Mouse (Mus musculus): ENCODE data around the gene Olfr1340.

Gene Olfr1340

GRCm38 (mm10) chr4:118719838-118720237 is at the start of gene Olfr1340:
Gene Olfr1340, plus strand, starts transcription at chr4:118720138.
- DNase-seq (ENCODE audit: low spot score in 2 of 2): no peak

- DNase-seq (ENCODE audit: low spot score in 2 of 2): no peak
Observed at GRCm38 (mm10) chr4:118687086-118687485, 32.9 kb upstream of the Olfr1340 start.

DNA sequence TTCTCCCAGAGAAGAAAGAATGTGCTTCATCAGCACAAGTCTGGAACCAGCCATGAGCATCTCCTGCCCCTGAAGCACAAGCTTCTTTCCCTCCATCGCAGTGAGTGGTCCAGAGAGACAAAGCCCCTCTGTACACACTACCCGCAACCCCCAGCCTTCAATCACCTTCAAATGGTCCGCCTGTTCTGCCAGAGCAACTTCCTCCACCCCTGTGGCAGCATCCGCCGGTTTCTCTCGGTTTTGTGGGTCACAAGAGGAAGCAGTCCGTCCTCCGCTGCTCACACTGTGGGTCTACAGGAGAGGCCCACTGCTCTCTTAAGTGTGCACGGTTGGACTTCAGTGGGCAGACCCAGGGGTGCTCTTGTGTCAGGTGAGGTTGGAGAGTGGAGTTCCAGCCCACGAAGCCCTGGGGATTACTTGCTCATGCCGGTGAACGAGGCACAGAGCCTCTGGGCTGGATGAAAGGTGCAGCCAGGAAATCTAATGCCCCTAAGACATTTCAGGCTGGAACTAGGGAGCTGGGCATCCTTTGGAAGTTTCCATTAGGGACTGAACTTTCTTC is 27.4 kb upstream of the Olfr1340 start, which contains the start of gene Olfr1342:
Olfr1342 (minus strand) TSS at position 345 of the 562 bp plus-strand sequence.
- DNase-seq (ENCODE audit: low spot score in 2 of 2): no peak

- no peak for DNase-seq (ENCODE audit: low spot score in 2 of 2)
Observed at GRCm38 (mm10) chr4:118693812-118694211, 26.1 kb upstream of the Olfr1340 start.

GRCm38 (mm10) chr4:118703223-118703622 is 16.7 kb upstream of the Olfr1340 start, which contains the start of gene Olfr1341:
Gene Olfr1341, plus strand, starts transcription at chr4:118703523.
- no peak for DNase-seq (ENCODE audit: low spot score in 2 of 2)

DNA sequence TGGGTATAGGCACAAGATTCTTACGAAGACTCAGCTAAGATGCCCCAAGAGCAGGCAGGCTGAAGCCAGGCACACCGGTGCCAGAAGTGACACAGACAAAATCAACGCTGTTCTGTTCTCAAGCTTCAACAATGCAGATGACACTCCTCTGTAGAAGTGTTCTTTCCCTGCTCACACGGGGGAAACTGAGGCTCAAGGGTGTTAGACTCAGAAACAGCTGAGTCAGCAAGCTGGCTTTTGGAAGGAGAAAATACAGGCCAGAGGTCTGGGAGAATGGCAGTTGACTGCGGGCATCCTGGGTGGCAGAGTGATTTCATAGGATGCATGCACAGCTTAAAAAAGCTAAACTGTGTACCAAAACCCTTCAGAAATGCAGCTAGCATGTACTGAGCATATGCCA is 11.9 kb upstream of the Olfr1340 start:
- no peak for DNase-seq (ENCODE audit: low spot score in 2 of 2)

DNA sequence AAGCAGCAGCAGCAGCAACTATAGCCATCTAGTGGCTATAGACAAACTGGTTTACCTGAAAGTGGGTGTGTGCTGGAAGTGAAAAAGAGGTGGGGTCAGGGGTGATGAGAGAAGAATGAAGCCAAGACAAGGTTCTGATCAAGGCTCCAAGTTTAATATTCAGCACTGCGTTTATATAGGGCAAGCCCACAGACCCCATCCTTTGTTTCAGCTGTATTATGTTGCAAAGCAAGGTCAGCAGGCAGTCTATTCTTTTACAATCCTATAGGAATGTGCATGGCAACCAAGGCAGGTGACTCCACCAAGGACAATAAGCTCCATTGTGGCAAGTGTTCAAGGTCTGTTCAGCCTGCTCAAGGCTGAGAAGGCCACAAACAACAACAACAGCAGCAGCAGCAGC is 8.3 kb upstream of the Olfr1340 start:
- DNase-seq (ENCODE audit: low spot score in 2 of 2): no peak

GRCm38 (mm10) chr4:118721742-118722483 is 2.0 kb downstream of the Olfr1340 start:
- DNase-seq (ENCODE audit: low spot score in 2 of 2): no peak

DNA sequence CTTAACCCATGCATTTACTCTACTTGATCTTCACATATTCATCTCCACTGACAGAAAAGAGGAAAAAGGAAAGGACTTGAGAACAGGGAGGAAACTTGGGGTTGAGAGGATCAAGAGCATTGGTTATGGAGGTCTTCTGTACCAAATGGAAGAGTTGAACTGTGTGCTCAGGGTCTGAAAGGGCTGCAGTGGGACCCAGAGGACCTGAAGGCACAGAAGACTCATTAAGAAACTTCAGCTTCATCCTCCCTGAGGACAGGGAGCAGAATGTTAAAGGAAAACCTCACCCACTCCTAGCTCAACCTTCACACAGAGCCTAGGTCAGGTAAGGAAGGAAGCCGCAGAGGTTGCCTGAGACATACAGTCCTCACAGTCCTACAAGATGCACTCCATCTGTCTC is 11.9 kb downstream of the Olfr1340 start, which contains the start of gene Olfr1339:
Olfr1339 (plus strand) TSS at position 301 of the 400 bp plus-strand sequence.
- DNase-seq (ENCODE audit: low spot score in 2 of 2): no peak

DNA sequence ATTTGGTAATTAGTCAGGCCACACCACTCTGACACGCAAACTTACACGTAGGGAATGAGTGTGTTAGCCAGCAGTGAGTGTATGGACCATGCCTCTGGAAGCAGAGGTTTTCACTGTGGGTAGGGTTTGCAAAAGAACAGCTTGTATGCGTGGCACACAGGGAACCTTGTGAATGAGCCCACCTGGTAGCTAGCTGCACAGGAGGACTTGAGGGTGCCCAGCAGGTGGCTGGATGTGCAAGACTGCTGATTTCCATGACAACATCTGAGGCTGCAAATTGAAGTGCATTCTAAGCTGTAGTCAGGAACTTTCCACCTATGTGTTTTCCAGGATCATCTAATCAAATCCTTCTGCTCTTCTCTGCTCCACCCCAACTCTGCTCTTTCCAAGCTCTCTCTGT is 19.6 kb downstream of the Olfr1340 start:
- DNase-seq (ENCODE audit: low spot score in 2 of 2): no peak

DNA sequence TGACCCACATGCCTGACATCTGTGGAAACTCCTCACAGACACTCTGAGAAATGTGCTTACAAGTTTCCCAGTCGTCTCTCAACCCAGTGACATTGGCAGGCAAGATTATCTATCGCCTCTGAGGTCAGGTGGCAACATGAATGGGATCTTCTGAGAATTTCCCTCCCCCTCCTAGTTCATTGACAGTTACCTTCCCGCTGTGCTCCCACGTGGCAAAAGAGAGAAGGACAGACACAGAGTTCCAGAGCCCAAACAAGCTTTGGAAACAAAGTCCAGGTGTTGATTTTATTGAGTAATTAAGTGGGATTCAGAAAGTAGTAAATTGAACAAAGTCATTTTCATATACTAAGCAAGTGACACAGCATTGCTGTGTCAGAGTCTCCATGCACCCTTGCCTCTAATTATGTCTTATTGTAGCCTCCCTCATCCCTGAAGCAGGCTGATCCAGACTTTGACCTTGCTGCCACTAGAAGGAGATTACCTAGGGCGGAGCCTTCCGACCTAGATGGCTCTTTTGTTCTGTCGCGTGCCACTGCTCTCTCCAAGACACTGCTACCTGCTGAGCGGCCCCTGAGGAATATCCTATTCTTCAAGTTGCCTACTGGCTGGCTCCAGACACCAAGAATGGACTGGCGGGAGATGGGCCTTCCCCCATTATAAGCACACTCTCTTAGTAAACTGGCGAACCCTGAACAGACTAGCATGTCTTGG is 21.2 kb downstream of the Olfr1340 start:
- no peak for DNase-seq (ENCODE audit: low spot score in 2 of 2)

GRCm38 (mm10) chr4:118741881-118742280 is 21.9 kb downstream of the Olfr1340 start:
- DNase-seq (ENCODE audit: low spot score in 2 of 2): no peak

- DNase-seq (ENCODE audit: low spot score in 2 of 2): no peak
Observed at GRCm38 (mm10) chr4:118758637-118759036, 38.7 kb downstream of the Olfr1340 start, which contains the start of gene Olfr1338. Gene Olfr1338, minus strand, starts transcription at chr4:118758737.
